Mouse (Mus musculus) hindbrain, postnatal 0 days (tissue): ENCODE results near the gene Arhgap45. TPM values are rescaled to one million over a fixed set of nuclear protein-coding genes. Genes with fewer than 3 reads are reported as not detected.

Experiments
- ATAC-seq: fragments of 200-750 bp; cut with Nextera tagmentation; 2 replicates; pipeline ENCODE4 v1.8.0; 2017; ENCODE audit warnings: mild to moderate bottlenecking, moderate TSS enrichment, moderate library complexity
- DNase-seq: peaks from one replicate; pipeline ENCODE4 v3.0.0-alpha.2; 2015; ENCODE audit warnings: low spot score
- H3K27ac ChIP-seq: fragments of 300-500 bp; sonication (generic); 2 replicates; pipeline ENCODE4 v1.5.1; 2014; ENCODE audit warnings: mild to moderate bottlenecking
- H3K27me3 ChIP-seq: fragments of 300-500 bp; sonication (generic); 2 replicates; pipeline ENCODE4 v1.6.1; 2014; ENCODE audit warnings: low read length, mixed read lengths; ENCODE audit not compliant: insufficient read depth
- H3K36me3 ChIP-seq: fragments of 300-500 bp; sonication (generic); 2 replicates; pipeline ENCODE4 v1.6.1; 2014; ENCODE audit warnings: low read length, mixed read lengths; ENCODE audit not compliant: insufficient read depth
- H3K4me1 ChIP-seq: fragments of 300-500 bp; sonication (generic); 2 replicates; pipeline ENCODE4 v1.6.1; 2014; ENCODE audit warnings: antibody characterized with exemption, low read length, mixed read lengths; ENCODE audit not compliant: insufficient read depth
- H3K4me2 ChIP-seq: fragments of 300-500 bp; sonication (generic); 2 replicates; pipeline ENCODE4 v1.6.1; 2014; ENCODE audit warnings: low read depth, mild to moderate bottlenecking, low read length, moderate library complexity, mixed read lengths
- H3K4me3 ChIP-seq: fragments of 300-500 bp; sonication (generic); 2 replicates; pipeline ENCODE4 v1.5.1; 2014; ENCODE audit warnings: low read length
- H3K9ac ChIP-seq: fragments of 300-500 bp; sonication (generic); replicated peaks from 2 replicates; pipeline ENCODE4 v1.6.1; 2014; ENCODE audit warnings: mild to moderate bottlenecking, low read length, moderate library complexity, mixed read lengths
- H3K9me3 ChIP-seq: fragments of 300-500 bp; sonication (generic); 2 replicates; pipeline ENCODE4 v1.6.1; 2016; ENCODE audit warnings: low read length, mixed read lengths
- CTCF ChIP-seq: IDR thresholded peaks from 2 replicates; pipeline ENCODE4 v1.5.1; 2016; ENCODE audit warnings: antibody characterized with exemption, control low read depth, low read depth
- WGBS: fragments of 180-500 bp; shearing (Covaris S2); extraction: QIAGEN DNeasy Blood & Tissue Kit; methylation state at CpG from one replicate; pipeline ENCODE4 v1.1.7; 2014; 5-methylcytosine and 5-hydroxymethylcytosine counted together
- polyA plus RNA-seq: library from polyadenylated mRNA; unstranded; fragments of >200 nt; fragmentation: Nextera tagmentation; extraction: Ambion mirVana; gene quantifications from 2 replicates; pipeline ENCODE4 v1.2.1, GENCODE M21; 2015
- total RNA-seq: library from RNA; depleted of rRNA; stranded (reverse); fragments of >200 nt; gene quantifications from 2 replicates; pipeline ENCODE4 v1.2.3, GENCODE M21; 2014

Arhgap45 gene
- total and polyA plus RNA-seq, 2 experiments from 2014 or later = 1.7 to 3.3 TPM

DNA sequence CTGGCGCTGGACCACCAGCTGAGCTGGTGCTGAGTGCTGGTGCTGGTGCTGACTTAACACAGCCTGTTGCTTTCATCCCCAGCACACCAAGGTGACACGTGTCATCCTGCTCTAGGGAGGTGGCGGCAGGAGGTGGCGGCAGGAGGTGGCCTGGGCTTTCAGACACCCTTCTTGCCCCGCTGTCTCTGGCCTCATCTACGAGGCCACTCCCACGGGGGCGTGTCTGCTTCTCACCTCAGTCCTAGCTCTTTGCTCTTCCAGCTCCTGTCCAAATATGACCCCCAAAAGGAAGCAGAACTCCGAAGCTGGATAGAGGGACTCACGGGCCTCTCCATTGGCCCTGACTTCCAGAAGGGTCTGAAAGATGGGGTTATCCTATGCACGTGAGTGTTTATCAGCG is 25.4 kb upstream of the Arhgap45 start:
- 64% methylated on average over 12 of the region's 12 CpGs for WGBS
- H3K36me3 ChIP-seq = no peaks in the 10 kb centered on the region
- peaks cover 22% of the 10 kb centered on the region for H3K27me3 ChIP-seq

DNA sequence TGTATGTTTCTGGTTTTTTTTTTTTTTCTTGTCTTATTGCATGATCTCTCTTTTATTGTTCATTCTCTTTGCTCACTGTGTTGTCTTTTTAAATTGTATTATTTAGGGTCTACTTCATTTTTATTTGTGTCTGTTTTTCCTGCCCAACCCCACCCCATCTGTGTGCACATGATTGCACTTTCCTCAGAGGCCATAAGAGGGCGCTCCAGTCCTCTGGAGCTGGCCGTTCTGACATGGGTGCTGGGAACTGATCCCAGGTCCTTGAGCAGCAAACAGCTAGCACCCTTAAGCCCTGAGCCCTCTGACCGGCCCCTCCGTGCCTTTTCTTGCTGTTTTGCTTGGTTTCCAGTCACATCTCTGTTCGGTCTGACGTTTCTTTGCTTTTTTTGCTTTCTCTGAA is 24.9 kb upstream of the Arhgap45 start:
- WGBS = 89% methylated on average over 6 of the region's 6 CpGs
- Histone ChIP-seq H3K36me3 (no peaks in the 10 kb centered on the region), H3K27me3 (peaks cover 22% of the 10 kb centered on the region), H3K4me1 (no peaks in the 10 kb centered on the region), H3K4me3 (no peak overlapping the region), H3K9me3 (no peaks in the 10 kb centered on the region), H3K9ac (no peak overlapping the region), H3K4me2 (no peak overlapping the region), H3K27ac (no peak overlapping the region)
- TF ChIP-seq CTCF = peak; percentile 30; the same call in 1 of the 2 replicates
- ATAC-seq (no peak), DNase-seq (no peak)

More for the DNA sequence above, 25.4 kb upstream of the Arhgap45 start:
- Histone ChIP-seq H3K4me1 (peaks cover 3% of the 10 kb centered on the region), H3K9ac (no peak overlapping the region), H3K9me3 (no peaks in the 10 kb centered on the region), H3K4me3 (no peak overlapping the region), H3K4me2 (no peak overlapping the region), H3K27ac (no peak overlapping the region)
- ATAC-seq (no peak), DNase-seq (no peak)
- TF ChIP-seq CTCF = no peak

DNA sequence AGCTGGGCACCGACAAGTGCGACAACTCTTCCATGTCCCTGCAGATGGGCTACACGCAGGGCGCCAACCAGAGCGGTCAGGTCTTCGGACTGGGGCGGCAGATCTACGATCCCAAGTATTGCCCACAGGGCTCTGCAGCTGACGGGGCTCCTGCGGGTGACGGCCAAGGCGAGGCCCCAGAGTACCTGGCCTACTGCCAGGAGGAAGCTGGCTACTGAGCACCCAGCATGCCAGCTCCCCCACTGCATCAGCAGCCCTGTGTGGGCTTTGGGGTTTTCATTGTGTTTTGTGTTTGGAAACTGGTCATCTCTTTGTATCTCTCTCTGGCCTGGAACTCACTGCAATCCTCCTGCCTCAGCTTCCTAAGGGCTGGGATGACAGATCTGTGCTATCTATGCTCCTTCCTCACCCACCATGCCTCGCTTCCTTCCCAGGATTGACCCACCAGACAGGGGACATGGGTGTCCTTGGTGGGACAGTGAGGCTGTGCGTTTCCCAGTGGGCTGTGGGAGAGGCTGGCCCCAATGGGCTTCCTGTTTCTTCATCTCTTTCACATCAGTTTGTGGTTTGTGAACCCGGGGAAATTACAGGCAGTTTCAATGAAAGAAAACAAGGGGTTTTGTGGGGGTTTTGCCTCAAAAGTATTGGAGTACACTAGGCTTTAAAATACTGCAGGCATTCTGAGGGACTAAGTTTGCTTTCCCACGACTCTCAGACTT is 21.9 kb upstream of the Arhgap45 start:
- 70% methylated on average over 16 of the region's 16 CpGs for WGBS
- H3K4me3 ChIP-seq = no peak overlapping the region
- no peak overlapping the region for H3K9ac ChIP-seq
- no peak for TF ChIP-seq CTCF
- H3K9me3 ChIP-seq = no peaks in the 10 kb centered on the region
- H3K27ac ChIP-seq = no peak overlapping the region
- ATAC-seq = no peak
- H3K4me1 ChIP-seq = peaks cover 6% of the 10 kb centered on the region; the same call in 1 of the 2 replicates
- DNase-seq = peak; percentile 23
- peaks cover 6% of the 10 kb centered on the region; the same call in 1 of the 2 replicates for H3K27me3 ChIP-seq
- H3K36me3 ChIP-seq = no peaks in the 10 kb centered on the region
- no peak overlapping the region for H3K4me2 ChIP-seq

DNA sequence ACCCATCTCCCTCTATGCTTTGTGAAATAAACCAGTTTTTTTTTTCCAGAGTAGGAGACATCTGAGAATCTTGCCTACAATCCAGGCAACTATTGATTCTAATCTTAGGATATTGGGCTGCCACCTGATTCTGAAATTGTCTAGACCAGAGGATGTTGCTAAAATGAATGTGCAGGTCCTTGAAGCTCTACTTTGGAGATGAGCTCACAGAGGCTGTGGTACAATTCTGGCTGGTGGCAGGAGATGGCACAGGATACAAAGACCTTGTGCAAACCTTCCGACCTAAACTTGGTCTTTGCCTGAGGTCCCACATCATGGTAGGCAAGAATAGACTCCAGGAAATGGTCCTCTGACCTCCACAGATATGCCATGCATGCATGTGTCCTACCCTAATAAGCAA is 20.8 kb upstream of the Arhgap45 start:
- DNase-seq = no peak
- WGBS = 91% methylated on average over 1 of the region's 1 CpGs
- no peak overlapping the region for H3K9ac ChIP-seq
- no peak for TF ChIP-seq CTCF
- no peak overlapping the region for H3K4me2 ChIP-seq
- no peaks in the 10 kb centered on the region for H3K27me3 ChIP-seq
- no peak for ATAC-seq
- H3K4me3 ChIP-seq = no peak overlapping the region
- H3K36me3 ChIP-seq = no peaks in the 10 kb centered on the region
- H3K9me3 ChIP-seq = no peaks in the 10 kb centered on the region
- H3K27ac ChIP-seq = no peak overlapping the region
- H3K4me1 ChIP-seq = peaks cover 6% of the 10 kb centered on the region; the same call in 1 of the 2 replicates

DNA sequence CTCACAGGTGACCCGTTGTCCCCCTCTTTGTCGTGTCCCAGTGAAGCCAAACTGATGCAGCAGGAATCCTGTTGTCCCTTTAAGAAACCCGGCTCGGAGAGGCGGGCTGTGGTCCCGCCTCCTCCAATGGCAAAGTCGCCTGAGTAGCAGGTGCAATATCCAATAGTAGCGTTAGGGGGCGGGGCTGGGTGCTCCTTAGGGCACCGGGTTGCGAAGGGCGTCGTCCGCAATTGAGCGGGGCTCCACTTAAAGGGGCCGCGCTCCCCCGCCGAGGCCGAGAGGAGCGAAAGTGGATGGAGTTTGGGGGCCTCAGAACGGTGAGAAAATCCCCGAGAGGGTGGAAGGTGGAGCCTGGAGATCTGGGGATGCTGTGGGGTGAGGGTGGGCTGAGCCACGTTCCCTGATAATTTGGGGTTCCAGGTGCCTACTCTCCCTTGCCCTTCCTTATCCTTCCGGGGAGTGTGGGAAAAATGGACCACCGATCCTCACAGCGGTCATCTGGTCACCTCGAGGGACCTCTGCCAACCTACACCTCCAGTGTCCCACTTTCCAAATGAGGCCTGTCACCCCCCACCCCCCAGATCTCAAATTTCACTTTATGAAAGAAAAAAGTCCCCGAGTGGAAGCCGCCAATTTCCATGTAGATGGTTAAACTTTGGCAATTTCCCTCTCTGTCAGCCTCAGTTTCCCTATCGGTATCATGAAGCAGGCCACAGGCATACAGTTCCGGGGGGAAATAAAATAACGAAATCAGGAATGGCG is 20.0 kb upstream of the Arhgap45 start, which contains the start of gene Abca7:
Gene Abca7 (plus strand): TSS at position 223 of the 762 bp plus-strand sequence.
- under 1% methylated on average over 34 of the region's 34 CpGs for WGBS
- H3K27ac ChIP-seq = peak within 1 kb of the TSS; percentile 41
- no peaks in the 10 kb centered on the region for H3K27me3 ChIP-seq
- peak within 1 kb of the TSS; percentile 46 for H3K4me3 ChIP-seq
- H3K9me3 ChIP-seq = no peaks in the 10 kb centered on the region
- peaks cover 6% of the 10 kb centered on the region; the same call in 1 of the 2 replicates for H3K4me1 ChIP-seq
- ATAC-seq (peak; percentile 92), DNase-seq (peak; percentile 99)
- peak; percentile 23 for TF ChIP-seq CTCF
- H3K36me3 ChIP-seq = no peaks in the 10 kb centered on the region
- peak within 1 kb of the TSS; percentile 79 for H3K4me2 ChIP-seq
- peak within 1 kb of the TSS; percentile 38; the same call in 1 of the 2 replicates for H3K9ac ChIP-seq

DNA sequence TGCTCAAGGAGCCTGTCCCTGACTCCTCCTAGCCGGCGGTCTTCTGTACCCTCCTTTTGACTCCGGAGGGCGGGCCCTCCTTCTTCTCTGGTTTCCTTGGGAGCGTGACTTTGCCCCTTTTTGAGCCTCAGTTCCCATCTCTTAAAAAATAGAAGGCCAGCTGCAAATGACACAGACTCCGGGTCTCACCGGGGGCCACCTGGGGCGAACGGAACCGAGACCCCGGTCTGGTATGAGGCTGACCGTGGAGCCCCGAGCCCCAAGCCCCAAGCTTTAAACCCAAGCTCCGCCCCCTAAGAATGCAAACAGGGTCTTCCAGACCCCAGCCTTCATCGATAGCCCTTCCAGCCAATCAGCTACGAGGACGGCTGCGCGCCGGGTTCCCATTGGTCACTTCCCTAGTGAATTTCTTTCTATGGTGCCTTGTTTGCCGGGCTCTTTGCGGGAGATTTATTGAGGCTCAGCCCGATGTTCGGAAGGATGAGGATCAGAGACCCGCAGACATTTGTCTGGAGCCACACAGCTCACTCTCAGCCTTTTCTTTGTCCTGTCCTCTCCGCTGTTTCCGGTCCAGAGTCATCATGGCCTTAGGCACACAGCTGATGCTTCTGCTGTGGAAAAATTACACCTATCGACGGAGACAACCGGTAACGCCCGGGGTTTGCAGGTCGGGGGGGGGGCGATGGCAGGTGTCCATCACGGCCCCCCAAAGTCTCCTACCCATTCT is 19.3 kb upstream of the Arhgap45 start:
- H3K36me3 ChIP-seq = no peaks in the 10 kb centered on the region
- no peak for TF ChIP-seq CTCF
- peak overlapping the region; percentile 46 for H3K4me3 ChIP-seq
- peak overlapping the region; percentile 79 for H3K4me2 ChIP-seq
- peaks cover 6% of the 10 kb centered on the region; the same call in 1 of the 2 replicates for H3K4me1 ChIP-seq
- H3K9ac ChIP-seq = 0 out of 2 replicates have a peak overlapping the region, but pooled peaks have one; percentile 28
- DNase-seq (peak; percentile 90), ATAC-seq (peak; percentile 80)
- H3K9me3 ChIP-seq = no peaks in the 10 kb centered on the region
- 0 out of 2 replicates have a peak, but pooled peaks cover 5% of the 10 kb centered on the region for H3K27me3 ChIP-seq
- WGBS = under 1% methylated on average over 35 of the region's 35 CpGs
- H3K27ac ChIP-seq = peak overlapping the region; percentile 41; the same call in 1 of the 2 replicates
